Mouse (Mus musculus) liver, adult 2 months (tissue): ENCODE data around the gene Ubox5.

Experiments used
- CTCF ChIP-seq: fragments of 200-500 bp; IDR thresholded peaks from 2 replicates; pipeline ENCODE4 v1.5.1; 2011; ENCODE audit warnings: low read depth, low read length, control low read depth
- POLR2A ChIP-seq: fragments of 200-500 bp; IDR thresholded peaks from 2 replicates; pipeline ENCODE4 v1.6.1; 2011; ENCODE audit warnings: low read length, control low read depth; ENCODE audit not compliant: insufficient read depth; ENCODE audit errors: extremely low read depth

- TF ChIP-seq POLR2A (no peak), CTCF (no peak)
These were observed 579 bp downstream of the Ubox5 start for GRCm38 (mm10) chr2:130629080-130629838.
